Mouse (Mus musculus) liver, adult 2 months (tissue): Measurements from ENCODE around the gene Leprot.
A peak's percentile ranks its signal among the peaks of the same experiment; 100 is the strongest.

Source experiments
- CTCF ChIP-seq: fragments of 200-500 bp; IDR thresholded peaks from 2 replicates; pipeline ENCODE4 v1.5.1; 2011; ENCODE audit warnings: low read depth, low read length, control low read depth
- POLR2A ChIP-seq: fragments of 200-500 bp; IDR thresholded peaks from 2 replicates; pipeline ENCODE4 v1.6.1; 2011; ENCODE audit warnings: low read length, control low read depth; ENCODE audit not compliant: insufficient read depth; ENCODE audit errors: extremely low read depth

- TF ChIP-seq POLR2A (no peak), CTCF (peak; percentile 26; the same call in 1 of the 2 replicates)
These were observed 16.7 kb downstream of the Leprot start for GRCm38 (mm10) chr4:101664160-101664750.
